Mouse (Mus musculus): Measurements from ENCODE around the gene Gabarapl1.

DNA sequence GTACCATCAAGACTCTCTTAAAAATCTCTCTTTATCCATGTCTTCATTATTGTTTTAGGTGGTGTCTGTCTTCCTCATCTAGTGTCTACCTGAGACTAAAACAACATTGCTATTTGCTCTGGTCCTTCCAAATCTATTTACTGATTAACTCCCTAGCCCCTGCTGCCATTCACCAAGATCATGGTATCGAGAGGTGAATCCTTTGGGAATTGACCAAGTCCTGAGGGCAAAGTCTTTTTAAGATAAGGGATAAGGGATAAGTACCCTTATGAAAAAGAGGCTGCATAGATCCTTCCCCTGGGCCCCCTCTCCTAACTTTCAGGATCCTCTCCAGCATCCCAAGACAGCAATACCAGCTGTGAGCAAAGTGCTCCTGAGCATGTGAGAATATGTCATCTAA is 3.4 kb upstream of the Gabarapl1 start:
- TF ChIP-seq CTCF (IDR thresholded peaks at IDR 0.05; ENCODE audit: insufficient read depth, low read length) = no peak
- TF ChIP-seq POLR2A (IDR thresholded peaks at IDR 0.05; ENCODE audit: borderline replicate concordance, extremely low read depth, low read depth, low read length) = no peak

Data from lung, adult 2 months (tissue).